Mouse (Mus musculus) thymus, adult 2 months (tissue): ENCODE measurements around the gene Igfbp6.

ENCODE experiments used
- CTCF ChIP-seq: fragments of 200-500 bp; IDR thresholded peaks from 2 replicates; pipeline ENCODE4 v1.5.1; 2012; ENCODE audit warnings: mild to moderate bottlenecking, control low read depth, low read length, moderate library complexity, borderline replicate concordance; ENCODE audit not compliant: control insufficient read depth, poor library complexity, insufficient read depth; ENCODE audit errors: extremely low read depth
- POLR2A ChIP-seq: fragments of 200-500 bp; IDR thresholded peaks from 2 replicates; pipeline ENCODE4 v1.6.1; 2012; ENCODE audit warnings: mild to moderate bottlenecking, low read length, control low read depth, moderate library complexity; ENCODE audit not compliant: control insufficient read depth, poor library complexity, insufficient read depth; ENCODE audit errors: extremely low read depth

DNA sequence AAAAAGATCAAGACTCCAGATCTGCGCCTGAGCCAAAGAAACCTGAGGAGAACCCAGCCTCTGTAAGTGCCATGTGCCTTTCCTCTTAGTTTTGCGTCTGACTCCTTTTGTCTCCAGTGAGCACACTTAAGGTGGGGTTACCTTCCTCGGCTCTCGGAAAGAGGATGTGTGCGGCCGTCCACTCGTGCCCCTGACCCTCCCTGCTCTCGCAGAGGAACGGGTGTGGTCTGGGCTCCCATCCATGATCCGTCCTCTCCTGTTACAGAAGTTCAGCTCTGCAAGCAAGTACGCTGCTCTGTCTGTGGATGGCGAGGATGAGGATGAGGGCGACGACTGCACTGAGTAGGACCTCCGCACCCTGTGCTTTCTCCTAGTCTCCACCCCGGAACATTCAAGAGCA, 49.2 kb upstream of the Igfbp6 start:
- no peak for TF ChIP-seq CTCF
- no peak for TF ChIP-seq POLR2A
